ENCODE assay signal across 9 mouse cellular contexts in genomic region chr9:90226081-90226741, GRCm38 (mm10). TPM values are rescaled to one million over a fixed set of nuclear protein-coding genes. Genes with fewer than 3 reads are reported as not detected.
A peak's percentile ranks its signal among the peaks of the same experiment; 100 is the strongest.
DNase-seq lines count a peak whose midpoint lies in the region; ATAC-seq and TF ChIP-seq lines count a peak whose summit lies in the region.
"Had no signal": no experiment of that assay in that cellular context is flagged by ENCODE, and none has a peak within 500 bp of the region (broad histone marks: within the 10 kb centered on the region; RNA-seq: fewer than 3 reads in every experiment).

No protein-coding gene starts in this region.

- ATAC-seq in common myeloid progenitor, adult 5-6 weeks (replicated peaks; ENCODE audit: low read depth, poor library complexity, severe bottlenecking): peak; percentile 45
- peak; percentile 67 for ATAC-seq in lung, postnatal 0 days
- no peak for ATAC-seq in midbrain, embryonic 14.5 days (ENCODE audit: low FRiP score, low TSS enrichment)

- H3K4me3 ChIP-seq in lung, postnatal 0 days (ENCODE audit: low read depth, low read length): no peak overlapping the region
- no peak overlapping the region for H3K4me3 ChIP-seq in midbrain, embryonic 14.5 days (replicated peaks; ENCODE audit: low read depth, low read length)
- H3K4me3 ChIP-seq: myocyte had no signal

- H3K4me1 ChIP-seq in lung, postnatal 0 days (ENCODE audit: insufficient read depth, low read depth, low read length): no peaks in the 10 kb centered on the region
- H3K4me1 ChIP-seq in midbrain, embryonic 14.5 days (ENCODE audit: control insufficient read depth, insufficient read depth, low read length): no peaks in the 10 kb centered on the region

- no peak for TF ChIP-seq CTCF in lung, postnatal 0 days (IDR thresholded peaks at IDR 0.05)

- H3K36me3 ChIP-seq in lung, postnatal 0 days (ENCODE audit: insufficient read depth, low read length): peaks cover 5% of the 10 kb centered on the region; the same call in 1 of the 2 replicates
- peaks cover 12% of the 10 kb centered on the region; the same call in 1 of the 2 replicates for H3K36me3 ChIP-seq in midbrain, embryonic 14.5 days (ENCODE audit: control insufficient read depth, insufficient read depth, low read length)

- TF ChIP-seq EP300 in lung, postnatal 0 days (IDR thresholded peaks at IDR 0.05): peak; percentile 60

- peak; percentile 17 to 32 for DNase-seq in gastrocnemius, adult 8-10 months (ENCODE audit: low spot score in 2 of 2)
- no peak for DNase-seq in gastrocnemius, postnatal 14 days
- peak; percentile 19 to 47 for DNase-seq in kidney, adult 8-10 months
- DNase-seq in lung, postnatal 0 days (ENCODE audit: low spot score): peak; percentile 49
- no peak for DNase-seq in midbrain, embryonic 14.5 days
- DNase-seq in adrenal gland, postnatal 14 days: no peak
- DNase-seq in spleen, postnatal 4 days (ENCODE audit: low spot score in 2 of 2): no peak

- WGBS in lung, postnatal 0 days: 57% methylated on average over 21 of the region's 21 CpGs
- 91% methylated on average over 21 of the region's 21 CpGs for WGBS in midbrain, embryonic 14.5 days

- H3K27ac ChIP-seq in lung, postnatal 0 days (ENCODE audit: low read length): peak overlapping the region; percentile 26; the same call in 1 of the 2 replicates
- no peak overlapping the region for H3K27ac ChIP-seq in midbrain, embryonic 14.5 days (replicated peaks; ENCODE audit: low read depth, low read length)

- no peak overlapping the region for H3K9ac ChIP-seq in lung, postnatal 0 days (replicated peaks; ENCODE audit: low read depth)
- no peak overlapping the region for H3K9ac ChIP-seq in midbrain, embryonic 14.5 days (replicated peaks; ENCODE audit: low read length)

- no peaks in the 10 kb centered on the region for H3K27me3 ChIP-seq in lung, postnatal 0 days (replicated peaks; ENCODE audit: insufficient read depth, low read length)
- H3K27me3 ChIP-seq in midbrain, embryonic 14.5 days (ENCODE audit: control insufficient read depth, insufficient read depth, low read length): no peaks in the 10 kb centered on the region

- H3K9me3 ChIP-seq in lung, postnatal 0 days (ENCODE audit: low read length): no peaks in the 10 kb centered on the region
- H3K9me3 ChIP-seq in midbrain, embryonic 14.5 days (ENCODE audit: control insufficient read depth, low read length): no peaks in the 10 kb centered on the region

- 0 out of 2 replicates have a peak overlapping the region, but pooled peaks have one; percentile 11 for H3K4me2 ChIP-seq in lung, postnatal 0 days (replicated peaks; ENCODE audit: low read depth, low read length)
- H3K4me2 ChIP-seq in midbrain, embryonic 14.5 days (ENCODE audit: low read length): no peak overlapping the region

- intact Hi-C loops in gastrocnemius, postnatal 14 days (cut with DNase I; ENCODE audit: low total_unique reads): no loop called here

RNA-seq across cellular contexts. Expression of gene Tbc1d2b, which starts 44.4 kb away (rescaled TPM):
- total RNA-seq in gastrocnemius, adult 8-10 months (2022): 1 to 10 TPM; 2.6 to 4.5 (median 3.7) TPM
- total RNA-seq in gastrocnemius, postnatal 14 days (2021): 10 to 100 TPM; 11.3 to 13.4 TPM
- 33.4 and 61.3 TPM in 2 replicates for total RNA-seq in common myeloid progenitor, adult 5-6 weeks (2017)
- polyA plus RNA-seq in lung, postnatal 0 days (2015; fragmentation: Nextera tagmentation; extraction: Ambion mirVana): 9.5 and 11.0 TPM in 2 replicates
- polyA plus RNA-seq in midbrain, embryonic 14.5 days (2014; fragmentation: Nextera tagmentation; extraction: Ambion mirVana): 4.1 and 6.9 TPM in 2 replicates
- total RNA-seq in adrenal gland, postnatal 14 days (2021): 25.5 and 30.2 TPM in 2 replicates

Comparison
In these comparisons a context has a peak if more than half of its experiments do, and no peak if none do; other contexts are left out.
1. DNase-seq: peak in gastrocnemius, adult 8-10 months (2 of 2), kidney, adult 8-10 months (2 of 2) and lung, postnatal 0 days (single experiment); none in gastrocnemius, postnatal 14 days (single experiment), midbrain, embryonic 14.5 days (single experiment), adrenal gland, postnatal 14 days (single experiment) and spleen, postnatal 4 days (0 of 2).